Mouse (Mus musculus): ENCODE measurements around the gene Plch1. TPM values are rescaled to one million over a fixed set of nuclear protein-coding genes. Genes with fewer than 3 reads are reported as not detected.
A peak's percentile ranks its signal among the peaks of the same experiment; 100 is the strongest.

Plch1 gene
- polyA plus RNA-seq, 1 experiment from 2014 or later: 4.4 TPM

DNA sequence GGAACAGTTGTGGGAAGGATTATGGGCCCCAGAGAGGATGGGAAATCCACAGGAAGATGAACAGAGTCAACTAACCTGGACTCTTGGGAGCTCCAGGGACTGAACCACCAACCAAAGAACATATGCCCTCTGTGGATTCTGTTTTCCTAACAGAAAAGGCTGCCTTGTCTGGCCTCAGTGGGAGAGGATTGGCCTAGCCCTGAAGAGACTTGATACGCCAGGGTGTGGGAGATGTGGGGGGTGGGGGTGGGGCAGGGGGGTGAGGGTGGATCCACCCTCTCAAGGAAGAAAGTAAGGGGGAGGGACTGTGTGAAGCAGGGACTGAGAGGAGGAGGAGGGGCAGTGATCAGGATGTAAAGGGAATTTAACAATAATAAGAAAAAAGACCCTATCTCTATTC lies 26.5 kb downstream of the Plch1 start:
- Histone ChIP-seq H3K27ac (ENCODE audit: low read depth, low read length) (no peak overlapping the region), H3K4me1 (ENCODE audit: control insufficient read depth, insufficient read depth, low read depth, low read length) (no peaks in the 10 kb centered on the region), H3K4me2 (ENCODE audit: low read length) (no peak overlapping the region), H3K9me3 (ENCODE audit: control insufficient read depth, low read length) (no peaks in the 10 kb centered on the region), H3K4me3 (ENCODE audit: low read length) (no peak overlapping the region), H3K36me3 (ENCODE audit: control insufficient read depth, insufficient read depth, low read length) (no peaks in the 10 kb centered on the region), H3K27me3 (replicated peaks; ENCODE audit: control insufficient read depth, insufficient read depth, low read length) (no peaks in the 10 kb centered on the region), H3K9ac (ENCODE audit: low read depth, low read length) (no peak overlapping the region)
- WGBS: 26% methylated on average over 1 of the region's 1 CpGs
- no peak for ATAC-seq

DNA sequence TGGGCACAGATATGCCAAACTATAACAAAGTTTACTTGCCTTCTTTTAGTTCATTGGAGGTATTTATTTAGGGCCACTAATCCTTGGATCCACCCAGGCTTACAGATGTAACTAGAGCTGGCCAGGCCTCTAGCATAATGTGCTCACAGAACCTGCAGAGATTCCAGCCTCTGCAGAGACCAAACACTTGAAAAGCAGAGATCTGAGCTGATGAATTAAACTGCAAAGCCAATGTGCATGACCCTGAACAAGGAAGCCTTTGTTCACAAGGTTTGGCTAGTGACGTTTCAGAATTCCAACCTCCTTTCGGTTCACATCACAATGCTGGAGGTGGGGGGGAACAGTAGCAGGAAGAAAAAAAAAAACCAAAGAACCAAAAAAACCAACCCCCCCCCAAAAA lies 28.0 kb downstream of the Plch1 start:
- Histone ChIP-seq H3K27me3 (replicated peaks; ENCODE audit: control insufficient read depth, insufficient read depth, low read length) (no peaks in the 10 kb centered on the region), H3K4me2 (ENCODE audit: low read length) (no peak overlapping the region), H3K9me3 (ENCODE audit: control insufficient read depth, low read length) (no peaks in the 10 kb centered on the region), H3K27ac (ENCODE audit: low read depth, low read length) (no peak overlapping the region), H3K4me3 (ENCODE audit: low read length) (no peak overlapping the region), H3K9ac (ENCODE audit: low read depth, low read length) (no peak overlapping the region), H3K36me3 (ENCODE audit: control insufficient read depth, insufficient read depth, low read length) (no peaks in the 10 kb centered on the region), H3K4me1 (ENCODE audit: control insufficient read depth, insufficient read depth, low read depth, low read length) (no peaks in the 10 kb centered on the region)
- 0 out of 2 replicates have a peak, but pooled peaks have one; percentile 59 for ATAC-seq
- 10% methylated on average over 2 of the region's 2 CpGs for WGBS

DNA sequence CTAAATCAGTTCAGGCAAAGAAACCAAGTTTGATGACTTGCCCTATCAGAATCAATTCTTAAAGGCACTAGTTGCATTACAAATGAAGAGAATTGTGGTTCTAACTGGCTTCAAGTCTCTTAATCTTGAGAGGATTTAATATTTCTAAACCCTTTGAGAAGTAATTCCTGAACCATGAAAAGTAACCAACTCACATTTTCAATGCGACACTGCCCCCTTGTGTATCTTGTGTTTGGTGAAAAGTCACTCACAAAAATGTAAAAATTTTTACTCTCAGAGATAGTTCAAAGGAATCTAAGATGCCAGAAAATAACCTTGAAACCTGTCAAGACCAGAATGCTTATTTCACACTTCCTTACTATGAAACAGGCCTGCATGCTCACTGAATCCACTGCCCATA lies 31.0 kb downstream of the Plch1 start:
- H3K9ac ChIP-seq (ENCODE audit: low read depth, low read length): no peak overlapping the region
- H3K36me3 ChIP-seq (ENCODE audit: control insufficient read depth, insufficient read depth, low read length): no peaks in the 10 kb centered on the region
- no peaks in the 10 kb centered on the region for H3K27me3 ChIP-seq (replicated peaks; ENCODE audit: control insufficient read depth, insufficient read depth, low read length)
- H3K4me3 ChIP-seq (ENCODE audit: low read length): no peak overlapping the region
- no peaks in the 10 kb centered on the region for H3K9me3 ChIP-seq (ENCODE audit: control insufficient read depth, low read length)
- no peaks in the 10 kb centered on the region for H3K4me1 ChIP-seq (ENCODE audit: control insufficient read depth, insufficient read depth, low read depth, low read length)
- no peak overlapping the region for H3K4me2 ChIP-seq (ENCODE audit: low read length)
- H3K27ac ChIP-seq (ENCODE audit: low read depth, low read length): no peak overlapping the region
- 79% methylated on average over 1 of the region's 1 CpGs for WGBS
- ATAC-seq: 0 out of 2 replicates have a peak, but pooled peaks have one; percentile 46

DNA sequence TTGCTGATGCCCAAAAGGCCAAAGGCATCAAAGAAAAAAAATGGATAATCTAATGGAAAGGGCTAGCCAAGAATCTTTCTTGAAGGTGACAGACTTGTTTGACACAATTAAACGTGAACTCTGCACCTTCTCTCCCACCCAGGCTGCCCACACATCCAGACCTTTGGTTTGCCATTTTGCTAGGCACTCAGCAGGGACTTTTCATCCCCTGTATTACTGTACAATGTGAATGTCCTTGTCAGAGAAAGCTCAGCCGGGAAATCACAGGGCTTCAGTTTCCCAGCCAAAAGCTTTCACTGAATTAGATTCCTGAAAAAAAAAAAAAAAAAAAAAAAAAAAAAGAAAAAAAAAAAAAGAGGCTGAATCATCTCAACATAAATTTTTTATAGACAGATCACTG lies 34.2 kb downstream of the Plch1 start:
- H3K9ac ChIP-seq (ENCODE audit: low read depth, low read length): no peak overlapping the region
- no peaks in the 10 kb centered on the region for H3K36me3 ChIP-seq (ENCODE audit: control insufficient read depth, insufficient read depth, low read length)
- no peaks in the 10 kb centered on the region for H3K4me1 ChIP-seq (ENCODE audit: control insufficient read depth, insufficient read depth, low read depth, low read length)
- no peak overlapping the region for H3K27ac ChIP-seq (ENCODE audit: low read depth, low read length)
- H3K27me3 ChIP-seq (replicated peaks; ENCODE audit: control insufficient read depth, insufficient read depth, low read length): no peaks in the 10 kb centered on the region
- no peak overlapping the region for H3K4me3 ChIP-seq (ENCODE audit: low read length)
- H3K4me2 ChIP-seq (ENCODE audit: low read length): no peak overlapping the region
- no peak for ATAC-seq
- no peaks in the 10 kb centered on the region for H3K9me3 ChIP-seq (ENCODE audit: control insufficient read depth, low read length)
- 41% methylated on average over 2 of the region's 2 CpGs for WGBS

DNA sequence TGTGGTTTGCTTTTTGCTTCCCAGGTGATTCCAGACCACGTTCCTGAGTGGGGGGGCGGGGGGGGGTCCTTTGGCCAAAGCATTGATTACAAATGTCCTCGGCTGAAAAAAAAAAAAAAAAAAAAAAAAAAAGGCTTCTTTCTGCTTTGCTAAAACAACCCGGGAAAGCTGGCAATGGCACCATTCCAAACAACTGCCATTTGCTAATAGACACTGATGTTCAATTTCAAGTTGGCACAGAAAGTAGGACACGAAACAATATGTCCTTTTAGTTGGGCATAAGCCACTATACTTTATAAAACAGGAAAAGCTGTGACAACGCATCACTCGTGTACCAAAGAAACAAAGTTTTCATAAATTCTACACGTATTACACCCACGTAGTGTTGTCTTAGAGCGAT lies 36.6 kb downstream of the Plch1 start:
- Histone ChIP-seq H3K4me1 (ENCODE audit: control insufficient read depth, insufficient read depth, low read depth, low read length) (no peaks in the 10 kb centered on the region), H3K4me2 (ENCODE audit: low read length) (peak overlapping the region; percentile 2; the same call in 1 of the 2 replicates), H3K27ac (ENCODE audit: low read depth, low read length) (no peak overlapping the region), H3K36me3 (ENCODE audit: control insufficient read depth, insufficient read depth, low read length) (no peaks in the 10 kb centered on the region), H3K27me3 (replicated peaks; ENCODE audit: control insufficient read depth, insufficient read depth, low read length) (no peaks in the 10 kb centered on the region), H3K4me3 (ENCODE audit: low read length) (no peak overlapping the region), H3K9me3 (ENCODE audit: control insufficient read depth, low read length) (no peaks in the 10 kb centered on the region), H3K9ac (ENCODE audit: low read depth, low read length) (no peak overlapping the region)
- 59% methylated on average over 10 of the region's 10 CpGs for WGBS
- no peak for ATAC-seq

DNA sequence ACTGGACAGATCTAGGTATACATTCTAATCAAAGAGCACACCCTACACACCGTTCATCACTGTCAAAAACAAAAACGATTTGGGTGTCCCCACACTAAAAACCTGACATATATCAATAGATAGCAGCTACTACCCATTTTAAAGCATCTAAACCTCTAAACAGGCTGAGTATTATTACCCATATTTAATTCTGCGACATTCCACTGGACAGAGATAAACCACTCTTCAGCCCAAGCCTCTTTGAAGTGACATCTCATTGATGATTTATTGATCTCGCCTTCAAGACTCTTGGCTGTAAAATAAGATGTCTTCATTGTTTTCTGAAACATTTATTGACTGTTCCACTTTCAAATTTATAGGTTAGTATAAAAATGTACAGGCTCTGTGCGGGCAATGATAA lies 46.4 kb downstream of the Plch1 start:
- Histone ChIP-seq H3K27ac (ENCODE audit: low read depth, low read length) (no peak overlapping the region), H3K9ac (ENCODE audit: low read depth, low read length) (no peak overlapping the region), H3K36me3 (ENCODE audit: control insufficient read depth, insufficient read depth, low read length) (no peaks in the 10 kb centered on the region), H3K4me3 (ENCODE audit: low read length) (no peak overlapping the region), H3K27me3 (replicated peaks; ENCODE audit: control insufficient read depth, insufficient read depth, low read length) (no peaks in the 10 kb centered on the region), H3K4me2 (ENCODE audit: low read length) (no peak overlapping the region), H3K9me3 (ENCODE audit: control insufficient read depth, low read length) (no peaks in the 10 kb centered on the region), H3K4me1 (ENCODE audit: control insufficient read depth, insufficient read depth, low read depth, low read length) (peaks cover 5% of the 10 kb centered on the region; the same call in 1 of the 2 replicates)
- no peak for ATAC-seq
- 83% methylated on average over 5 of the region's 5 CpGs for WGBS

DNA sequence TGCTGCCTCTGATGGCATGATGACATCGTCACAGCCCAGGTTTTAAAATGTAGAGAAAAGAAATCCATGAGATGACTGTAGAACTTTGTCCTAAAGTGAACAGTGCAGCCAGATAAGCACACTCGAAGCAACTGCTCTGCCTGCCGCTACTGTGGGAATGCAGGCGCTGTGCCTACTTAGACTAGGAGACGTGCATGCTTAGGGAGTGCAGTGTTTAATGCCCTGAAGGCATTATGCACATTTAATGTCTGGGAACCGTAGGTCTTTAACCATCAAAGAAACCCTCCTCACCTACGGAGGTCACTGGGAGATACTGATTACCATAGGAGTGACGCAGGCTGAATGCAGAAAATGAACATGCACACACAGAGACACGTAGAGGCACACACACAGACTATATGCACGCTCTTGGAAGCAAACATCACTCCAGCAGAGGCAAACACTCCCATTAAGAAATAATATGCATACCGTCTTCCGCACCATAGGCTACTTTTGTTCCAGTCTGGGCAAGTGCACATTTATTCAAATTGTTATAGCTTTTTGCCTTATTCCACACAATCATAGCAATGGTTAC lies 48.1 kb downstream of the Plch1 start:
- H3K4me3 ChIP-seq (ENCODE audit: low read length): peak overlapping the region; percentile 19
- peaks cover 5% of the 10 kb centered on the region; the same call in 1 of the 2 replicates for H3K4me1 ChIP-seq (ENCODE audit: control insufficient read depth, insufficient read depth, low read depth, low read length)
- peak overlapping the region; percentile 59 for H3K9ac ChIP-seq (ENCODE audit: low read depth, low read length)
- no peaks in the 10 kb centered on the region for H3K27me3 ChIP-seq (replicated peaks; ENCODE audit: control insufficient read depth, insufficient read depth, low read length)
- H3K36me3 ChIP-seq (ENCODE audit: control insufficient read depth, insufficient read depth, low read length): no peaks in the 10 kb centered on the region
- H3K9me3 ChIP-seq (ENCODE audit: control insufficient read depth, low read length): no peaks in the 10 kb centered on the region
- WGBS: 28% methylated on average over 12 of the region's 12 CpGs
- peak overlapping the region; percentile 58 for H3K4me2 ChIP-seq (ENCODE audit: low read length)
- no peak overlapping the region for H3K27ac ChIP-seq (ENCODE audit: low read depth, low read length)
- ATAC-seq: peak; percentile 92

DNA sequence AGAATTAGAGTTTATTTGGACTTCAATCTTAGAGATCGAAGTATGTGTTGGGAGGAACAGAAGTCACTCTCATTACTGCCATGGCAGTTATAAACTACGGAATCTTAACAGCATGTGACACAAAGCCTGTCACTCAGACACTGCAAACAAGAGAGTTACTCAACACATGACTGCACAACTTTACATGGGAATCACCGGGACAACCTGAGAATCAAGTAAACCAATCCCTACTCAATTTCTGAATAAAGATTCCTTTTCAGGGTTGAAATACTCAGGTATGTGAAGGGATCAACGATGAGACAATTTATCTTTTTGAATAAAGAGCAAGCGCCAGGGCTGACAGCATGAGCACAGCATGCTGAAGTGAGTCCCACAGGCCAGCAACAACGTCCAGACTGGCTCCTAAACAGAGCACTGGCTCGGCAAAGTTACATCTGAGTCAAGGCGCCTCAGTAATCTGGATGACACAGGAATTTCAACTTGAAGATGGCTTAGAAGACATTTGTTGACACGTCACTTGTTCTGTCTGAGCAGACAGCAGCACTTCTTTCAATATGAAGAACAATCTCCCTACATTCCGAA lies 49.4 kb downstream of the Plch1 start:
- H3K9ac ChIP-seq (ENCODE audit: low read depth, low read length): no peak overlapping the region
- 22% methylated on average over 10 of the region's 10 CpGs for WGBS
- H3K27ac ChIP-seq (ENCODE audit: low read depth, low read length): no peak overlapping the region
- no peaks in the 10 kb centered on the region for H3K9me3 ChIP-seq (ENCODE audit: control insufficient read depth, low read length)
- no peak overlapping the region for H3K4me3 ChIP-seq (ENCODE audit: low read length)
- peaks cover 5% of the 10 kb centered on the region; the same call in 1 of the 2 replicates for H3K4me1 ChIP-seq (ENCODE audit: control insufficient read depth, insufficient read depth, low read depth, low read length)
- no peaks in the 10 kb centered on the region for H3K27me3 ChIP-seq (replicated peaks; ENCODE audit: control insufficient read depth, insufficient read depth, low read length)
- peak; percentile 50; the same call in 1 of the 2 replicates for ATAC-seq
- H3K36me3 ChIP-seq (ENCODE audit: control insufficient read depth, insufficient read depth, low read length): no peaks in the 10 kb centered on the region
- H3K4me2 ChIP-seq (ENCODE audit: low read length): peak overlapping the region; percentile 25

DNA sequence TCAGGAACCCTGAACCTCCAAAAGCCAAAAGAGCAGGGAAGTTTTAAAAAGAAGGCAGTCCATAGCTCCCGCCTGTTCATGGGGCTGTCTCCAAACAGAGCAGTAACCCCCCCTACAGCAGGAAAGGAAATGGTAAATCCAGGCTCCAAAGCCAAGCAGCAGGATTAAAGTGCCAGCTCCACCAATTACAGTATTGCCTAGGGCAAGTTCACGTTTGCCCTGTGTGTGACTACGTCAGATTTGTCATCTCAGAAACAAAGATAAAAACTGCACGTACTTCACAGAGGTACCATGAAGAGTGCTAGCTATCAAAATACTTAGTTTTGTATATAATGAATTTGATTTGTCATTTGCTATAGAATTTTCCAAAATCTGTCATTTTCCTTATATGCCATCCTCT lies 55.1 kb downstream of the Plch1 start:
- no peak overlapping the region for H3K4me2 ChIP-seq (ENCODE audit: low read length)
- WGBS: 58% methylated on average over 4 of the region's 4 CpGs
- no peak overlapping the region for H3K27ac ChIP-seq (ENCODE audit: low read depth, low read length)
- no peaks in the 10 kb centered on the region for H3K4me1 ChIP-seq (ENCODE audit: control insufficient read depth, insufficient read depth, low read depth, low read length)
- H3K4me3 ChIP-seq (ENCODE audit: low read length): no peak overlapping the region
- no peaks in the 10 kb centered on the region for H3K36me3 ChIP-seq (ENCODE audit: control insufficient read depth, insufficient read depth, low read length)
- no peaks in the 10 kb centered on the region for H3K9me3 ChIP-seq (ENCODE audit: control insufficient read depth, low read length)
- no peaks in the 10 kb centered on the region for H3K27me3 ChIP-seq (replicated peaks; ENCODE audit: control insufficient read depth, insufficient read depth, low read length)
- no peak overlapping the region for H3K9ac ChIP-seq (ENCODE audit: low read depth, low read length)
- no peak for ATAC-seq
